Mouse (Mus musculus) megakaryocyte-erythroid progenitor cell, adult 5-6 weeks (primary cell): ENCODE measurements at regions not wholly inside any gene's neighbourhood (a gene's known extent, or its start where the extent isn't known, plus 50 kb on each side); places are given as distances from the start of the nearest gene placed in this dataset.

Experiments used
- ATAC-seq: replicated peaks from 2 replicates; pipeline ENCODE4 v1.8.0; 2016; ENCODE audit warnings: mild to moderate bottlenecking, inconsistent platforms; ENCODE audit not compliant: severe bottlenecking, poor library complexity, low FRiP score, low TSS enrichment

DNA sequence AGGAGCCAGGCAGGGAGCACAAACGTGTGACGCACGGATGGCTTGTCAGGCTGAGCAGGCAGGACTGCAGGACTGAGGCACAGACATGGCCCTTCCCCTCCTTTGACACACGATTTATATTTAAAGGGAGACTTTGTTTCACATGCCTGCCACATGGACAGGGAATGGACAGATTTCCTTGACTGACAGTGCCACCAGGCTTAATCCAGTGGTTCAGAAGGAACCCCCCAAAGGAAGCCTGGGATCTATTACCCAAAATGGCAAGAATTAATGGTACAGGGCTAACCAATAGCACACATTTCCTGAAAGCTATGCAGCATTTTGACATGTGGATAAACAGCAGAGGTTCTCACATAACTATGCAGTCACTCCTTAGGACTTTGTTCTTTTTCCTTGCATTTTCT, 470.7 kb upstream of the Fam92a start:
- ATAC-seq, result no peak

DNA sequence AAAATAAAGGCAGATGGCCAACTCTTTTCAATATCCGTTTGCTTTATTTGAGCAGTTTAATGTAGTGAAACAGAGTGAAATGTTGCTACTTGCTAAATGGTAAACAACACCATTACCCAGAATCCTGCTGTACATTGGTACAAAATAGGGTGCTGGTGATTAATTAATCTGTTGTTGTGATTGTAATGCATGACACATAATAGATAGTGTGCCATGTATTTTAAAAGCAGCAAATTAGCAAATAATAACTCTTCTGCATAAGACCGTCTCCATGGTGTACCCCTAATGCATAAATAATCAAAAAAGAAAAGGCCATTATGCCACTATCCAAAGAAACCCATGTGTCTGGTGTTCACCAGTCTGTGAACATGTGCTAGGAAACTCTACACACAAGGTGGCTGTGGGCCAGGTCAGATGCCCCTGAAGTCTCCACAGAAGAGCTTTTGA, 457.6 kb upstream of the Fam92a start:
- no peak for ATAC-seq

DNA sequence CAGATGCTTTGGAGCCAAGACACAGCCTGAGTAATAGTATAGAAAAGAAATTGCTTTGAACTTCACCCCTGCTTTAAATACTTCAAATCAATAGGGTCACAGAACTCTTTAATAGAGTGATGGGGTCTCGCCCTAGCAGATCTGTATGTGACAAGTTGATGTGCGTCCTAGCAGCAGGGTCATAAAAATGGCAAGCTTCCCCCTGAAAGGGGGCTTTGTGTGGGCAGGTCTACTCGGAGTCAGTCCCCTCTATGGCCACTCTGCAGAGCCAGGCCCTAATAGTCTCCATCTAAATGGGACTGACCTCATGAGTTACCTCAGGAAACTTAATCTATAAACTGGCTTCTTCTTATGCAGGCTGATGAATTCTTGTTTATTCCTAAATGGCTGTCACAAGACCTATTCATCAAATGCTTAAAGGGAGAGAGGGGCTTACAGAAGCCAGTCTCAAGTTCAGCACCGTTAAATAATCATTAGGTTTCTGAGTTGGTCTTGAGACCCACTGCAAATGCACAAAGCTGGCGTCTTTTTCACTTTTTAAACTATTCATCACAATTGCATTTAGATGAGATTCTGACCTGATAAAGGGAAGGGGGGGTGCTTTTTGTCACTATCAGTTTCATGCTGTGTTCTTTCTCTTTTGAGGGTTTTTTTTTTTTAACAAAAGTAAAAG, 457.0 kb upstream of the Fam92a start:
- no peak for ATAC-seq

DNA sequence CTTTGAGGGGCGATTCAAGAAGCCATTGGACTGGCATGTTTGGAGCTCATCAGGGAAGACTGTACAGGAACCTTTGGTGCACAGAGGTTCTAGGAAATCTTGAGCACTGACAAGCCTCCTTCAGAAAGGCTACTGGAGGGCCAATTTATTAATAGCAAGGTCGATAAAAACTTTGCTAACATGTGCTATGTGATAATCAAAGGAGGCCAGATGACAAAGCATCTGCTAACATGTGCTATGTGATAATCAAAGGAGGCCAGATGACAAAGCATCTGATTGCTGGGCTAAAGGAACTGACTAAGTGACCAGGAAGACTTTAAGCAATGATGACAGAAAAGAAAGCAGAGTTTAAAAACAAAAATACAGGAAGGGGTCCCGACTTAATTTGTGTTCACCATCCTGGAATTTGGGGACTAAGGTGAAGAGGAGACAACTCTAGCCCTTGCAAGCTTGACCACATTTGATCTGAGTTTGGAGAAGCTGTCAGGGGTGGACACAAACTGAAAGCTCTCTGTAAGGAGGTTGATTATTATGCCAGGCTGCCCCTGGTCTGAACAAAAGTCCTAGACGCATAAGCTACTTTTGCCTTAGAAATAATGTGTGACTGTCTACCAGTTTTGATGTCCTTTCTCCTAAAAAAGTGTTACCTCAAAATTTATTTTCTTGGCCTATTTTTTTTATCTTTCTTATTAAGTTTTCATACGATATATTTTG, 455.5 kb upstream of the Fam92a start:
- ATAC-seq, result peak; percentile 57; the same call in 1 of the 2 replicates

DNA sequence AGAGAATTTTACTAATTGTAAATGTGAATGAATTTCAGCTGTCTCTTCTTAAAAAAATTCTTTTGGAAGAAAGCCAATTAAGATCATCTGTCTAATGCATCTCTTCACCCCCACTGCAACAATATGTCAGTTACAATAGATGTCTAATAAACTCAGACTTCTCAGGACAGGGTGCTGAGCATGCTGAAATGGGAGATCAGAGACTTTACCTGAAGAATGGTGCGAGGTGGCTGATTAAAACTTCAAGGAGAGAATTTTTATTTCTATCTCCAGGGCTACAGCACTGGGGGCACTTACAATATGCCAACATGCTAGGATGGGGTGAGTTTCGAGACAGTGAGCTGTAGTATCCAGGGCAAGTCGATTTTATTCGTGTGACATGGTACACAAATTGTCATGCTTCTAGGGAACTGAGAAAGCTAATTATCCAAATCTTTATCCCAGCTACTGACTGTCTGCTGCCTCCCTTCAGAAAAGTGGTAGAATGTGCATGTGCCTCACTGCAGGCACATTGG, 449.0 kb upstream of the Fam92a start:
- no peak for ATAC-seq

DNA sequence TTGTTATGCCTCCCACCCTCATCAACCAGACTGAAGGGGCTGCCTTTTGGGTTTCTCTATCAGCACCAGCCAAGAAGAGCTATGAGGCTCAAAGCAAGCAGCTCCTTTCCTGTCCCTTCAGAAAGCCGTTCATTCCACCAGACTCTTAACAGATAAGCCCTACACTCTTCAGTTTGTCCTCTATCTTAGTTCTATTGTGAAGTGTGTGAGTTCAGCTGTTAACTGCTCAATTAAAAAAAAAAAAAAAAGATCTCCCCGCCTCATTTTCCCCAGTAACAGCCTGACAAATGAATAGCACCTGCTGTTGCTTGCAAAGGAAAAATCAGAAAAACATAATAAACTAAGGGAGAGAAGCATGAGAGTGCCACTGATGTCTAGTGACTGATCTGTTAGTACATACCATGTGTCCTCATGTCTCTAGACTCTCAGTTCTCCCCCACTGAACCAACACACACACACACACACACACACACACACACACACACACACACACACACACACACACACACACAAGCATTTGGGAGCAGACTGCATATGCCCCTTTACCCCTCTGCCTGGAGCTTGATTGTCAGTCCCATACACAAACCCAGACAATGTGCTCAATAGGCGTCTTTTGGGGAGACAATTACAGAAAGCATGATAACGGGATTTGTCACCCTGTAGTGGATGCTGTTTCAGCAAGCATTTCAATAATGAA, 448.4 kb upstream of the Fam92a start:
- ATAC-seq, result no peak; the same call in 1 of the 2 replicates

DNA sequence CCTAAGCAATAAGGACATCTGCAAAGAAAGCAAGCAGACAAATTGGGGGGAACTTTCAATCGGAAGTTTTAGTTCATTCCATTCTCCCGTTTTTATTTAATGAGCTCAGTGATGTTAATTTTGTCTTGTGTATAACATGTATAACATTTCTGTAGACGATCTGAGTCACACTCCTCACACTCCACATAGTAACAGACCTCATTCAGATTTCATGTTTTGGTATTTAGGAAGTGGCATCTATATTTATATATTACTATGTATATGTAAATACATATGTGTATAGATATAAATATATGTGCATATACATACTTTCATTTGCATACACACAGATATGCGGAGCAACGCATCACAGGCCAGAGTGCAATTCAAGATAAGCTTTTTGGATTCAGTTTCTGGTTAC, 444.9 kb upstream of the Fam92a start:
- peak; percentile 76 for ATAC-seq

DNA sequence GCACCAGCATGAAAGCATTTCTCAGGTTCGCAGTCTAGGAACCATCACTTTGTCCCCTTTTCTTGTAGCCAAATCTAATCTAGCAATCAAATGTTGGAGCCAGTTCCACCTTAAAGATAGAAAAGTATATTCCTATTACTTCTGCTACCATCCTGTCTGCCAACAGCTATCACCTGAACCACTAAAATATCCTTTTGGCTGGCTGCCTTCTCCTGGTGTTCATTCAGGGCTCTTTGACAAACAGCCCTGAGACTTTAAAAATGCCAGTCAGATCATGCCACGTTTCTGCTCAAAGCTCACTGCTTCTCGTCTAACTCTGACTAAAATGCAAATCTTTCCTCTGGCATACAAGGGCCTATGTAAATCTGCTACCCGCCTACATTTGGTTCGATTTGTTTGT, 439.7 kb upstream of the Fam92a start:
- ATAC-seq, result no peak

DNA sequence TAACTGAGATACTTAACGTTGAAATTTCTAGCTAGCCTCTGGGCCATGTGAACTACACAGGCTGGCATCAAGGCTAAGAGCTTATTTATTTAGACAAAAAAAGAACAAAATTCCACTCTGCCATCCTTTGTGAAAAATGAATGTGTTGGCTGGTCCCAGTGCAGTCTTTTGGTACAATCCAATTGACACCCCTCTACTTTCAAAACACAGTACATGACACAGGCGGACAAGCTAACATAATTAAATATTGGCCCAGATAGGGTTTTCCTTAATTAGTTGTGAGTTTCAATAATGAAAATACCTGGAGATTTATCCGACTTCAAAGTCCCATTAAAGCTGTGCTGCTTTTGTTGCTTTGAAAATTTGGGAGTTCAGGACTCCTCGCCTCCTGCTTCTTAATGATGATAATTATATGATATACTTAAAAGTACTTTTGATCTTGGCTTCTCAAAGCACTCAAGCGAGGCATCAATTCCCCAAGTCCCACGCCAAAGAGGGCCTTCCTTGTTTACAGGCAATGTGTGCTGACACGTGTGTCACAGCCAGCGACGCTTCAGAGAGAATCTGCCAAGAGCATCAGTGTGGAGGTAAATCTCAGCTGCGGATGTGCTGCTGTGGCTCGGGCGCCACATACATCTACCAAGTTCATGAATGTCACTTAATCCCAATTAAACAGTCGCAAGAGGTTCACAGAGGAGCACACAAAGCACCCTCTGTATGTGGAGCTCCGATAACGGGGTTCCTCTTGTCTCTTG, 429.5 kb upstream of the Fam92a start:
- ATAC-seq, result no peak

DNA sequence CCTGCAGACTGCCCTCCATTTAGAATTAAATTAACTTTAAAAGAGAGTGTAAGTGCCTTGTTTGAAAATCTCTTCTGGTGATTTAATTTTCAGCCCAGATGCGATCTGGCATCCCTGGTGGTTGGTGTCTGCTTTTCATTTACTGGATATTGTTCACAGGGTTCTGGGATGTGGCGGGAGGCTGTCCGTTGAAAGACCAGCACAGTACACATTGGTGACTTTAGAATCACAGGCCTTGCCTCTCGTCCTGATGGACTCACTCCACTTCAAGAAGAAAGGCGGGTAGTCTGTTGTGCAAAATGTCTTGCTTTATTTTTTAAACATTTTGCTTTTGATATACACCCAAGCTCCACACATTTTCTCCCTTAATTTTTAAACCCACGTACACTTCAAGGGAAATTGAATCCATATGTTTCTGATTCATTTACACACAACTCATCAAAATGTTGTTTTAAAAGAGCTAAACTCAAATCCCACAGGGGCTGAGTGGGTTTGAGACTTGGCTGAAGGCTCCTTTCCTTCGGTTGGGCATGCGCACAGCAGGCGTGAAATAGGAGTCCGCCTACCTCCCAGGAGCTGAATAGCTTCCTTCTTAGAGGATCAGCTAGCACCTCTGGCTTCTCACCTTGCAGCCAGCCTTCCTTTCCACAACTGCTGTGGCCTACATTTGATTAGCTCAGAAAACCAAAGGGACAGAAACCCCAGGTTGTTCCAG, 424.1 kb upstream of the Fam92a start:
- no peak for ATAC-seq

DNA sequence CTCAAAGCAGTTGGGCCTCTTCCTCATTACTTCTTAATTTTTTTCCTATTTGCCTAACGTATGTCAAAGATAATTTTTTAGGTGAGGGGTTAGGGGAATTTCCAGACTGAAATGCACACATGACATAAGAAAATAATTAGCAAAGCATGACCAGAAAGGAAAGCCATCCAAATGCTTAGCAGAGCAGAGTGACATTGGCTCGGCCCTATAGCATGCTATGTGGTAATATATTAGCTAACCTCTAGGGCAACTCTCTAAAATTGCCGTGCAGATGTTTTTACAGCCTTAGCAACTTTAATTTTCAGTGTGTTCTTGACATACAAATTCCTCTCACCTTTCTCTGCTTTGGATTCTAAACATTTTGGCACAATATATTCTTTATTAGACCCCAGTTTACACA, 421.2 kb upstream of the Fam92a start:
- ATAC-seq, result no peak

DNA sequence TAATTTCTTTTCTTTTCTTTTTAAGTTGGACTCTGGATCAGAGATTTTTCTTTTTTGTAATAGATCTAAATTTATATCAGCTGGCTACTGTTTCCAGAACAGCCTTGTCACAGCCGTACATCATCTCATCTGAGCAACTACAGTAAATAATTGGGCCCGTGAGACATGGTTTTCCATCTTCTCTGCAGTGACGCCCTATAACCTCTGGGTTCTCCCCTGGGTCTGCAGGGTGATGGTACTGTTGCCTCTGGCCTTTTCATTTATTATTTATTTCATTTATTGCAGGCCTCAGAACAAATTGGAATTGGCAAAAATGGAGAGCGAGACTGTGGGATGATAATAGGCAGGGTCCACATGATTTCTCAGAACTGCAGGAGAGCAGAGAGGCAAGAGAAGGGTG, 406.3 kb upstream of the Fam92a start:
- no peak for ATAC-seq

DNA sequence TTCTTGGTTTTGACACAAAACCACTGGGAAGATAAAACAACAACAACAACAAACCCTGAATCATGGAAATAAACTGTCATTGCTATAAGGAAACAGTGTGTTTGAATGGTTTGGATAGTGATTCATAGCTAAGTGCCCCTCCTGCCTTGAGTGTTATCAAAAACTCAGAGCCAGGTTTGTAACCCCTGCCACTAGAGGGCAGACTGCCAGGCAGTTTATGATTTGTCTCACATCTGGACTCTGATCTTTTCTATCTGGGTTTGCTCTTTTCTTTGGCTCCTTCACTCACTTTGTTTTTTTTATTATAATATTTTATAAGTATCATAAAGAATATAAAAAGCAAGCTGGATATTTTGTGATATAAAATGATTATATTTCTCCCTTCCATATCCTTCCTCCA, 400.1 kb upstream of the Fam92a start:
- ATAC-seq, result no peak

DNA sequence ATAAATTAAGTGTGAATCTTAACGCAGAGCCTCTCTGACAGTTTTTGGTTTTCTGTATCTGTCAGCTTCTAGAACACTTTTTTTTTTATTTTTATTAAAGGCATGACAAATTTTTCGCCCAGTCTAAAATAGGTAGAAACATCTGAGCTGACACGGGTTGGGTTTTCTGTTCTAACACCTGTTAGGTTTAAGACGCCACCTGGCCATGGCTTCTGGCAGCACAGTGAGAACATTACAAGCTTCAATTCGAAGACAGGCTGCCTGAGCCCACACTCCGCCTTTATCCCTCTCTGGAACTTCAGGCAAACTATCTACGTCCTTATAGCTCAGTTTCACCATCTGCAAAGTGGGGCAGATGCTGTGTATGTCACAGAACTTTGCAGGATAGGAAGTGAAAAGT, 398.9 kb upstream of the Fam92a start:
- ATAC-seq, result no peak

DNA sequence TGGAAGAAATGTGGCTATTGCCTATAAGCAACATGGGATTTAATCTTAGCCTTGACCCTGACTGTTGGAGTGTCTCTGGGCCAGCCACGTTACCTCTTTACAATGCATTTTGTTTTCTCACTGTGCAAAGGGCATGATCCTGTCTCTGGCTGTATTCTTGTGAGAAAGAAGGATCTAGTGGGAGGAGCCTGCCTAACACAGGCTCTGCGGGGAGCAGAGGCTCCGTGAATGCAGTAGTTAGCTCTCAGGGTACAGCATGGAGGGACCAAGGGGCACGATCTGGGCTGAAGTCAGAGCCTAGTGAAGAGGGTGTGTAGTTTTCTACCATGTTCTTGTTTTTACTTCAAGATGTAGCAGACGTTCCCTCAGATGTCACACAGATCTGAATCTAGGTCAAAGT, 395.8 kb upstream of the Fam92a start:
- no peak for ATAC-seq

DNA sequence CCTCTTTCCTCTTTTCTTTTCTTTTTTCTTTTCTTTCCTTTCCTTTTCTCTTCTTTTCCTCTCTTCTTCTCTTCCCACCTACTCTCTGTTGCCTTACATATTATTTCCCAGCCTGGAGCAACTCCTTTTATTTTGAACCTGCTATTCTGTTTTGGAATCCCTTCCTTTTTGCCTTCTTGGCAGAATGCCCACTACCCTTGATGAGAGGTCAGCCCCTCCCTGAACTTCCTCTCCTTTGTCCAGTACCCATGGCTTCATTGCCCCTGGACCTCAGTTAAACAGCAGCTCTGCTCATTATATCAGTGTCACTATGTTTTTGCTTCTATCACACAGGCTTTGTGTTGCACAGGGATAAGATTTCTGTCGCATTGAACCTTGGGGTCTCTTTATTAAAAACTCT, 391.2 kb upstream of the Fam92a start:
- ATAC-seq, result no peak

DNA sequence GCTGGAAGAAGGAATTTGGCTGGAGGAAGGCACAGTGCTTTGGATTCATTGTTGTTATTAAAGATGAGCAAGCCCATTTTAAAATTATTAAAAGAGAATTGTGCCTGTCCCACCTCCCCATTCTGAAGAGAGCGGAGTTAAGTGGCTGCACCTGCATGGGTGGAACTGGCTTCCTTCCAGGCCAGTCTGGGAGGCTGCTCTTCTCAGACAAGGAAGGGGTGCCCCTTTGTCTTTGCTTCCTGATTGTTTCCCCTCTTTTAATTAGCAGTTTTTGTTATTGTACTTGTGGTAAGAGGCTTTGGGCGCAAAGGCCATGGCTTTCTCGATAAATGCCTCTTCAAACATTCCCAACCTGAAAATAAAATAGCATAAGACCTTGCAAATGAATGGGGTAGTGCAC, 388.7 kb upstream of the Fam92a start:
- no peak for ATAC-seq

DNA sequence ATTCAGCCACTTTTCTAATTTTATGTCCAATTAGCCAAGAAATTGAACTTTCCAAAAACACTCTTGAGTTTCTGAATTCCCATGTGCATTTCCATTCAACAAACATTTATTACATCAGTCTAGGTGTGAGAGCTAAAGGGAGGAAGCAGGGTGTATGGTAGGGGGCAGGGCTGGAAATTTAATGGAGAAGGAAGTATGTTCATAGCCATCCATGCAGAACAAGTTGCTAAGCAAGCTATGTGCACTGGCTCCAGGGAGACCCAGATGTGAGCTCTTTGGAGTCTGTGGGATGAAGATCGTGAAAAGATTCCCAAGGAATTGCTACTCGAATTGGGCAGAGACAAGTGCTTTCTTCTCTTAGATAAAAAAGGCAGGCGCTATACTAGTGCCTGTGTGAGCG, 388.2 kb upstream of the Fam92a start:
- no peak for ATAC-seq

DNA sequence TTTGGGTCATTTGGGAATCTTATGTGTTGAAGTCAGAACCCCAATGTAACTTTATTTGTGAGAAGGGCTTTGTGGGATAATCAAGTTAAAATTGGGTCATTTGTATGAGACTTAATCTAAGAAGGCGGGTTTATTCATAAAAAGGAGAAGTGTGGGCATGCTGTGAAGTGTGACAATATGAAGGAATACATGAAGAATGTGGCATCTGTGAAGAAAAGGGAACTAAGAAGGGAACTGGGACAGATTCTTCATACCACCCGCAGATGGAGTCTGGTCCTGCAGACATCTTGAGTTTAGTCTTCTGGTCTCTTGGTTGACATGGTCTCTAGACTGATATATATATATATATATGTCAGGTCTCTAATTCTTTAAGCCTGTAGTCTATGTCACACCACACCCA, 385.3 kb upstream of the Fam92a start:
- ATAC-seq, result no peak
